Mouse (Mus musculus): ENCODE results near the gene Gm16485. TPM values are rescaled to one million over a fixed set of nuclear protein-coding genes. Genes with fewer than 3 reads are reported as not detected.

The Gm16485 gene
- polyA plus RNA-seq (2015; fragmentation: Nextera tagmentation; extraction: Ambion mirVana) = 0.35 and 0.66 TPM in 2 replicates

GRCm38 (mm10) chr9:8971491-8971890 lies at the start of gene Gm16485:
TSS of gene Gm16485 (plus strand) at chr9:8971791.
- Histone ChIP-seq H3K4me2 (no peak within 1 kb of the TSS), H3K9me3 (no peaks in the 10 kb centered on the region), H3K9ac (no peak within 1 kb of the TSS), H3K36me3 (no peaks in the 10 kb centered on the region), H3K4me1 (replicated peaks) (no peaks in the 10 kb centered on the region), H3K27ac (replicated peaks) (no peak within 1 kb of the TSS), H3K27me3 (no peaks in the 10 kb centered on the region), H3K4me3 (no peak within 1 kb of the TSS)
- ATAC-seq (ENCODE audit: low FRiP score, low read depth) = no peak
- WGBS = 74% methylated on average over 2 of the region's 2 CpGs

- no peak for ATAC-seq (ENCODE audit: low FRiP score, low read depth)
- no peaks in the 10 kb centered on the region for H3K9me3 ChIP-seq
- no peaks in the 10 kb centered on the region for H3K4me1 ChIP-seq (replicated peaks)
- H3K4me3 ChIP-seq = no peak overlapping the region
- no peak overlapping the region for H3K4me2 ChIP-seq
- H3K36me3 ChIP-seq = 0 out of 2 replicates have a peak, but pooled peaks cover 4% of the 10 kb centered on the region
- 91% methylated on average over 2 of the region's 2 CpGs for WGBS
- H3K9ac ChIP-seq = no peak overlapping the region
- H3K27me3 ChIP-seq = no peaks in the 10 kb centered on the region
- H3K27ac ChIP-seq (replicated peaks) = no peak overlapping the region
Observed at GRCm38 (mm10) chr9:8927561-8927960, 44.0 kb upstream of the Gm16485 start.

- Histone ChIP-seq H3K36me3 (no peaks in the 10 kb centered on the region), H3K4me1 (replicated peaks) (no peaks in the 10 kb centered on the region), H3K9me3 (no peaks in the 10 kb centered on the region), H3K9ac (no peak overlapping the region), H3K4me3 (no peak overlapping the region), H3K27me3 (no peaks in the 10 kb centered on the region), H3K4me2 (no peak overlapping the region), H3K27ac (replicated peaks) (no peak overlapping the region)
- ATAC-seq (ENCODE audit: low FRiP score, low read depth) = no peak
- 40% methylated on average over 1 of the region's 1 CpGs for WGBS
Observed at GRCm38 (mm10) chr9:8937753-8938152, 33.8 kb upstream of the Gm16485 start.

- no peak for ATAC-seq (ENCODE audit: low FRiP score, low read depth)
- Histone ChIP-seq H3K4me1 (replicated peaks) (no peaks in the 10 kb centered on the region), H3K36me3 (no peaks in the 10 kb centered on the region), H3K9me3 (no peaks in the 10 kb centered on the region), H3K9ac (no peak overlapping the region), H3K4me3 (no peak overlapping the region), H3K27ac (replicated peaks) (no peak overlapping the region), H3K27me3 (no peaks in the 10 kb centered on the region), H3K4me2 (no peak overlapping the region)
Observed at GRCm38 (mm10) chr9:8953306-8953705, 18.3 kb upstream of the Gm16485 start.

- no peaks in the 10 kb centered on the region for H3K9me3 ChIP-seq
- no peak for ATAC-seq (ENCODE audit: low FRiP score, low read depth)
- 66% methylated on average over 8 of the region's 8 CpGs for WGBS
- H3K4me3 ChIP-seq = no peak overlapping the region
- no peaks in the 10 kb centered on the region for H3K4me1 ChIP-seq (replicated peaks)
- H3K9ac ChIP-seq = no peak overlapping the region
- no peak overlapping the region for H3K4me2 ChIP-seq
- H3K27me3 ChIP-seq = no peaks in the 10 kb centered on the region
- H3K36me3 ChIP-seq = 0 out of 2 replicates have a peak, but pooled peaks cover 4% of the 10 kb centered on the region
- no peak overlapping the region for H3K27ac ChIP-seq (replicated peaks)
Observed at GRCm38 (mm10) chr9:8964512-8965133, 7.0 kb upstream of the Gm16485 start.

GRCm38 (mm10) chr9:8970240-8970639 lies 1.4 kb upstream of the Gm16485 start:
- Histone ChIP-seq H3K27me3 (no peaks in the 10 kb centered on the region), H3K4me3 (no peak overlapping the region), H3K36me3 (no peaks in the 10 kb centered on the region), H3K9ac (no peak overlapping the region), H3K27ac (replicated peaks) (no peak overlapping the region), H3K4me2 (no peak overlapping the region), H3K4me1 (replicated peaks) (no peaks in the 10 kb centered on the region), H3K9me3 (no peaks in the 10 kb centered on the region)
- ATAC-seq (ENCODE audit: low FRiP score, low read depth) = no peak
- WGBS = 73% methylated on average over 7 of the region's 7 CpGs

- Histone ChIP-seq H3K4me1 (replicated peaks) (no peaks in the 10 kb centered on the region), H3K27ac (replicated peaks) (no peak overlapping the region), H3K9me3 (no peaks in the 10 kb centered on the region), H3K4me3 (no peak overlapping the region), H3K4me2 (no peak overlapping the region), H3K36me3 (no peaks in the 10 kb centered on the region), H3K9ac (no peak overlapping the region), H3K27me3 (no peaks in the 10 kb centered on the region)
- 46% methylated on average over 2 of the region's 2 CpGs for WGBS
- peak; percentile 34; the same call in 1 of the 2 replicates for ATAC-seq (ENCODE audit: low FRiP score, low read depth)
Observed at GRCm38 (mm10) chr9:8977775-8978174, 6.2 kb downstream of the Gm16485 start.

GRCm38 (mm10) chr9:8982315-8982714 lies 10.7 kb downstream of the Gm16485 start:
- Histone ChIP-seq H3K4me3 (no peak overlapping the region), H3K27me3 (no peaks in the 10 kb centered on the region), H3K9me3 (no peaks in the 10 kb centered on the region), H3K27ac (replicated peaks) (no peak overlapping the region), H3K4me1 (replicated peaks) (no peaks in the 10 kb centered on the region), H3K36me3 (no peaks in the 10 kb centered on the region), H3K9ac (no peak overlapping the region), H3K4me2 (no peak overlapping the region)
- 82% methylated on average over 3 of the region's 3 CpGs for WGBS
- ATAC-seq (ENCODE audit: low FRiP score, low read depth) = no peak

GRCm38 (mm10) chr9:8996494-8996893 lies 24.9 kb downstream of the Gm16485 start:
- Histone ChIP-seq H3K36me3 (0 out of 2 replicates have a peak, but pooled peaks cover 3% of the 10 kb centered on the region), H3K27ac (replicated peaks) (no peak overlapping the region), H3K9me3 (no peaks in the 10 kb centered on the region), H3K27me3 (no peaks in the 10 kb centered on the region), H3K4me3 (no peak overlapping the region), H3K9ac (no peak overlapping the region), H3K4me2 (no peak overlapping the region), H3K4me1 (replicated peaks) (no peaks in the 10 kb centered on the region)
- WGBS = 83% methylated on average over 2 of the region's 2 CpGs
- ATAC-seq (ENCODE audit: low FRiP score, low read depth) = no peak

- Histone ChIP-seq H3K4me1 (replicated peaks) (no peaks in the 10 kb centered on the region), H3K36me3 (peaks cover 7% of the 10 kb centered on the region; the same call in 1 of the 2 replicates), H3K4me3 (no peak overlapping the region), H3K27me3 (no peaks in the 10 kb centered on the region), H3K9ac (no peak overlapping the region), H3K9me3 (no peaks in the 10 kb centered on the region), H3K4me2 (no peak overlapping the region), H3K27ac (replicated peaks) (no peak overlapping the region)
- ATAC-seq (ENCODE audit: low FRiP score, low read depth) = no peak
Observed at GRCm38 (mm10) chr9:9001170-9001569, 29.6 kb downstream of the Gm16485 start.

GRCm38 (mm10) chr9:9015108-9015507 lies 43.5 kb downstream of the Gm16485 start:
- no peak for ATAC-seq (ENCODE audit: low FRiP score, low read depth)
- Histone ChIP-seq H3K27me3 (no peaks in the 10 kb centered on the region), H3K4me1 (replicated peaks) (no peaks in the 10 kb centered on the region), H3K27ac (replicated peaks) (no peak overlapping the region), H3K9ac (no peak overlapping the region), H3K36me3 (peaks cover 3% of the 10 kb centered on the region; the same call in 1 of the 2 replicates), H3K9me3 (no peaks in the 10 kb centered on the region), H3K4me2 (no peak overlapping the region), H3K4me3 (no peak overlapping the region)
- WGBS = 95% methylated on average over 2 of the region's 2 CpGs

Measured in hindbrain, embryonic 15.5 days (tissue).